Mouse (Mus musculus) neural tube, embryonic 11.5 days (tissue): ENCODE measurements around the gene Myoc. TPM values are rescaled to one million over a fixed set of nuclear protein-coding genes. Genes with fewer than 3 reads are reported as not detected.
"Not testable (repeated sequence)": the region's sequence is repeated elsewhere in the genome, so short reads cannot be mapped to it uniquely, and the experiment has no call there.

Source experiments
- ATAC-seq: fragments of 200-750 bp; cut with Nextera tagmentation; 2 replicates; pipeline ENCODE4 v1.8.0; 2017; ENCODE audit warnings: moderate number of reproducible peaks, mild to moderate bottlenecking, moderate TSS enrichment, moderate library complexity; ENCODE audit not compliant: insufficient read depth, low FRiP score, low TSS enrichment
- DNase-seq: peaks from one replicate; pipeline ENCODE4 v3.0.0-alpha.2; 2015; ENCODE audit warnings: low spot score
- H3K27ac ChIP-seq: fragments of 300-500 bp; sonication (generic); 2 replicates; pipeline ENCODE4 v1.5.1; 2014; ENCODE audit warnings: low read depth, mild to moderate bottlenecking, low read length
- H3K27me3 ChIP-seq: fragments of 300-500 bp; sonication (generic); 2 replicates; pipeline ENCODE4 v1.6.1; 2014; ENCODE audit warnings: mild to moderate bottlenecking, low read length, mixed read lengths; ENCODE audit not compliant: control insufficient read depth, insufficient read depth
- H3K36me3 ChIP-seq: fragments of 300-500 bp; sonication (generic); 2 replicates; pipeline ENCODE4 v1.6.1; 2014; ENCODE audit warnings: mild to moderate bottlenecking, low read length, moderate library complexity, mixed read lengths; ENCODE audit not compliant: control insufficient read depth, insufficient read depth
- H3K4me1 ChIP-seq: fragments of 300-500 bp; sonication (generic); 2 replicates; pipeline ENCODE4 v1.6.1; 2014; ENCODE audit warnings: low read length, mixed read lengths; ENCODE audit not compliant: control insufficient read depth, insufficient read depth
- H3K4me2 ChIP-seq: fragments of 300-500 bp; sonication (generic); 2 replicates; pipeline ENCODE4 v1.6.1; 2014; ENCODE audit warnings: low read depth, mild to moderate bottlenecking, moderate library complexity
- H3K4me3 ChIP-seq: fragments of 300-500 bp; sonication (generic); 2 replicates; pipeline ENCODE4 v1.5.1; 2014; ENCODE audit warnings: low read depth, low read length
- H3K9ac ChIP-seq: fragments of 300-500 bp; sonication (generic); 2 replicates; pipeline ENCODE4 v1.6.1; 2014; ENCODE audit warnings: mild to moderate bottlenecking, low read length
- H3K9me3 ChIP-seq: fragments of 300-500 bp; sonication (generic); 2 replicates; pipeline ENCODE4 v1.6.1; 2016; ENCODE audit warnings: low read length; ENCODE audit not compliant: control insufficient read depth
- WGBS: fragments of 180-500 bp; shearing (Covaris S2); extraction: QIAGEN DNeasy Blood & Tissue Kit; methylation state at CpG from one replicate; pipeline ENCODE4 v1.1.7; 2014; 5-methylcytosine and 5-hydroxymethylcytosine counted together
- polyA plus RNA-seq: library from polyadenylated mRNA; unstranded; fragments of >200 nt; fragmentation: Nextera tagmentation; extraction: Ambion mirVana; gene quantifications from 2 replicates; pipeline ENCODE4 v1.2.1, GENCODE M21; 2014

Gene Myoc
- polyA plus RNA-seq, 1 experiment from 2014 or later: not detected

DNA sequence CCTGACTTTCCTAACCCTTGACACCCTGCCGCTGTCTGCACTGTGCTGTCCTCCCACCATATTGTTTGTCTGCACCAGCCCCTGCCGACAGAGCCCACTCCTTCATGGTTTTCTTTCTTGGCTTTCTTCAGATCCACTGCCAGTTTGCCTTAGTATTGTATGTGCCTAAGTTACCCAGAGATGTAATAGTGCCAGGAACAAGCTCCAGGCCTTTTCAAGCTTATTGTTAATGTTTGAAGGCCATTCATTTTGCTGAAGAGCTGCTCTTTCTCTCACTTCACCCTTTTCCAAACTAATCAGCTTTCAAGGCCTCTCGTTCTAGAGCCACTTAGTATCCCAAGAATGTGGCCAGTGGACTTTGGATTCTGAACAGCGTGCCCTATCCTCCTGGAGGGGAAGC is 27.8 kb upstream of the Myoc start:
- Histone ChIP-seq H3K36me3 (no peaks in the 10 kb centered on the region), H3K27ac (no peak overlapping the region), H3K4me3 (no peak overlapping the region), H3K4me2 (no peak overlapping the region), H3K9ac (no peak overlapping the region; the same call in 1 of the 2 replicates), H3K9me3 (no peaks in the 10 kb centered on the region), H3K27me3 (no peaks in the 10 kb centered on the region), H3K4me1 (no peaks in the 10 kb centered on the region)
- ATAC-seq (no peak), DNase-seq (no peak)
- WGBS: 67% methylated on average over 4 of the region's 4 CpGs

DNA sequence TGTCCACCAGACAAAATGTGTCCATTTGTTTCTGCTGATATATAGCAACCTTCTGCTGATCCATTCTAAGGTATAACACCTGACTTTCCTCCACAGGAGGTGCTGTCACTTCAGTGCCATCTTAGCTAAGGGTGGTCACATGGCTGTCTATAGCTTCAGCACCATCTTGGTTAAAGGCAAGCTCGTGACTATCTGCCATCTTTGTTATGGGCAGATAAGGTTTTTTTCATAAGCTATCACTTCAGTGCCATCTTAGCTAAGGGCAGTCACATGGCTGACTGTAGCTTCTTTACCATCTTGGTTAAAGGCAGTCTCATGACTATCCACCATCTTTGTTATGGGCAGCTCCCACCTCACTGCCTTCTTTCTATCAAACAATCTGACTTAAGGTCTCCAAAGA is 23.4 kb upstream of the Myoc start:
- Histone ChIP-seq H3K27me3 (no peaks in the 10 kb centered on the region), H3K36me3 (no peaks in the 10 kb centered on the region), H3K9me3 (no peaks in the 10 kb centered on the region), H3K4me3 (no peak overlapping the region), H3K4me2 (no peak overlapping the region), H3K4me1 (no peaks in the 10 kb centered on the region), H3K9ac (no peak overlapping the region), H3K27ac (no peak overlapping the region)
- 81% methylated on average over 1 of the region's 1 CpGs for WGBS
- no peak; the same call in 1 of the 2 replicates for ATAC-seq
- DNase-seq: no peak

DNA sequence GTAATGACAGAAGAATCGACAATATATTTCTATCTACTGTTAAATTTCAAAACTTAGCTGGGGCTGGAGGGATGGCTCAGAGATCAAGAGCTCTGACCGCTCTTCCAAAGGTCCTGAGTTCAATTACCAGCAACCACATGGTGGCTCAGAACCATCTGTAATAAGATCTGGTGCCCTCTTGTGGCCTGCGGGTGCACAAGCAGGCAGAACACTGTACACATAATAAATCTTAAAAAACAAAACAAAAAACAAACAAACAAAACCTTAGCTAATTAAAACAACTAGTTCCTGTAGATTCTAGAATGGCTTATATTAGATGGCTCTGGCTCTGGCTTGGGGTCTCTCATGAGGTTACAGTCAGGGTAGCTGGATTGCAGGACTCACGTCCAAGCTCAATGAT is 18.5 kb upstream of the Myoc start:
- Histone ChIP-seq H3K27me3 (no peaks in the 10 kb centered on the region), H3K36me3 (no peaks in the 10 kb centered on the region), H3K4me2 (no peak overlapping the region), H3K9me3 (no peaks in the 10 kb centered on the region), H3K4me1 (peaks cover 2% of the 10 kb centered on the region; the same call in 1 of the 2 replicates), H3K27ac (no peak overlapping the region), H3K4me3 (no peak overlapping the region), H3K9ac (no peak overlapping the region)
- ATAC-seq (no peak), DNase-seq (no peak)
- WGBS: 75% methylated on average over 4 of the region's 4 CpGs

DNA sequence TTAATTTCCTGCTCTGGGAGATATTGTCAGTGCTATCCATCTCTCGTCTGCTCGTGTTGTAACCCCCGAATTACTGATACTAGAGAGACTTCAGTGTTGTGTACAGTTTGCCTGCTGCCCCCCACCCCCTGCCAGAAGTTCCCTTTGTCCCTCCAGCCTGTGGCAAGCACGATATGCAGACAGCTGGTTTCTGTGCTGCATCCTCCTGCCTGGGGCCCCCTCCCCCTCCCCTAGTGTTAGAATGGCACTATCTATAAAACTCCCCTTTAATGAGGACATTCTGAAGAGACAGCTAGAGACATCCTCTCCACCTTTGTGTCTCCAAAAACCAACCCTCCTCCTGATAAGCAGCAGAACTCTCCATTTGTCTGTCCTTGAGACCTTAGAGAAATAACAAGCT is 15.1 kb upstream of the Myoc start:
- ATAC-seq (no peak), DNase-seq (no peak)
- Histone ChIP-seq H3K9me3 (no peaks in the 10 kb centered on the region), H3K36me3 (no peaks in the 10 kb centered on the region), H3K4me2 (no peak overlapping the region), H3K4me1 (peaks cover 2% of the 10 kb centered on the region; the same call in 1 of the 2 replicates), H3K27me3 (no peaks in the 10 kb centered on the region), H3K27ac (0 out of 2 replicates have a peak overlapping the region, but pooled peaks have one; percentile 6), H3K9ac (no peak overlapping the region), H3K4me3 (no peak overlapping the region)
- WGBS: 27% methylated on average over 4 of the region's 4 CpGs

DNA sequence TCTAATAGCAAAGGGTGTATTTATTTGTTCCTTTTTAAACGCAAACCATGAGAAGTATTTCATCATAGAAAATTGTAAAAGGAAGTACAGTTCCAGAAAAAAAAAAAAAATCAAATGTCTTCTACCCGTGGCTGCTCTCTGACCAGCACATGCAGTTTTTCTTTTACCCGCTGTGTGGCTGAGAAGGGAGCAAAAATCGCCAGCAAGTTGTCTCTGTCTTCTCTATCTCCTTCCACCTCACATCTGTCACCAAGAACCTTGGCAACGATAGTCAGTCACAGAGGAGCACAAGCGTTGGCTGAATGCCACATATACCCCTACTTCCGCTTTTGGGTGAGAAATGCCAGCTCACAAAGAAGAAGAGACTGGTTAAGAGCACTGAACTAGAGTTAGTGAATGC is 13.7 kb upstream of the Myoc start:
- Histone ChIP-seq H3K9ac (no peak overlapping the region), H3K27ac (no peak overlapping the region), H3K27me3 (no peaks in the 10 kb centered on the region), H3K4me3 (no peak overlapping the region), H3K9me3 (no peaks in the 10 kb centered on the region), H3K36me3 (no peaks in the 10 kb centered on the region), H3K4me1 (peaks cover 2% of the 10 kb centered on the region; the same call in 1 of the 2 replicates), H3K4me2 (no peak overlapping the region)
- ATAC-seq: no peak
- 77% methylated on average over 7 of the region's 7 CpGs for WGBS
- no peak for DNase-seq

DNA sequence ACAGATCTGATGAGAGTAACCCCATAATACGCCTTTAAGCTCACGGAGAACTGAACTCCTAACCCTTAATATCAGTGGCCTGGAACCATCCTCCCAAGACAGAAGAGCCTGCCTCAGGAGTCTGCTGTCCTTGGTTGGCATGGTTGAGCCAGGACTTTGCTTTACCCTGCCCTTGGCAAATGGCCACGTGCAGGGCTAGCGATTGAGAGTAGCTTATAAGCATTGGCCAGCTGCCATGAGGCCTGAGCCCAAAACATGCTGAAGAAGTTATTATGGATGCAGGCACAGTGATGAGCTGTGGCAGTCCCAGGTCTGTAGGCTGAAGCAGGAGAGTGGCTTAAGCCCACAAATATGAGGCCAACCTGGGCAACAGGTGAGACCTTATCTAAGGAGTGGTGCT is 11.1 kb upstream of the Myoc start:
- H3K4me2 ChIP-seq, H3K9me3 ChIP-seq, H3K27ac ChIP-seq, H3K4me1 ChIP-seq, H3K4me3 ChIP-seq, H3K36me3 ChIP-seq, H3K9ac ChIP-seq, ATAC-seq, DNase-seq, H3K27me3 ChIP-seq: not testable (repeated sequence)
- 94% methylated on average over 4 of the region's 4 CpGs for WGBS

DNA sequence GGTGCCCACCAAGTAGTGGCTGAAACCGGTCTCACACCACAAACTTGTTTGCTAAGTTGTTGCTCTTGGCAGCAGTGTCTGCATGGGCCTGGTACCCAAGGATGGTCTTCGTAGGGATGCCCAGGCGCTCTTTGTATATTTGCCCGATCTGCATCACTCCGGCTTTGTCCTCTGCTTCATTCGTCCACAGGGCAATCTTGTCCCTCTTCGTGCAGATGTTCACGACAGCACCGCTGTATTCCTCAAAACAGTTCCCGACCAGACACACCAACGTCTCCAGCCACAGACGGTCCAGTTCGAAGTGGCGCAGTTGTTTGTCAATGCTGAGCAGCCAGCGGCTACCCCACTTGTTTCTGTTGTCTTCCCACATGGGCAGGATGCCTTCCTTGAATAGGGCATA is 10.6 kb upstream of the Myoc start:
- WGBS: 94% methylated on average over 15 of the region's 15 CpGs
- not testable (repeated sequence) for H3K27me3 ChIP-seq, H3K27ac ChIP-seq

DNA sequence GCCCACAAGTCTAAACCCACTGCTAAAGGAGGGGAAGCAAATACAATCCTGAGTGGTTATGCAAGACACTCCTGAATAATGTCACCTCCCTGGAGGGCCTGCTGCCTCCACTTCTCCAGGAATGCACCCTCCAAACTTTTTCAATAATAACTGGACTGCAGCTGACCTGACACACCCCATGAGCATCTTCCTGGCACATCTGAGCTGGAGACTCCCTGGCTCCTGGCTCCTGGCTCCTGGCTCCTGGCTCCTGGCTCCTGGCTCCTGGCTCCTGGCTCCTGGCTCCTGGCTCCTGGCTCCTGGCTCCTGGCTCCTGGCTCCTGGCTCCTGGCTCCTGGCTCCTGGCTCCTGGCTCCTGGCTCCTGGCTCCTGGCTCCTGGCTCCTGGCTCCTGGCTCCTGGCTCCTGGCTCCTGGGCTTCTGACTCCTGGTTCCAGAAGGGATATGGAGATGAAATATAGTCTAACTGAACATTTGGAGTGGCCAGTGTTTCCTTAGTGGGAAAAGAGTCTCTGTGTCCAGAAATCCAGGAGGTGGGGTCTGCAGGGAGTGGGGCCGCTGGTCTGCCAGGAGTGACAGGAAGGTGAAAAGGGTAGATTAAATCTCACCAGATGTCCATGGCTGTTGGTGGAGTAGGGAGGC is 3.5 kb upstream of the Myoc start:
- 64% methylated on average over 1 of the region's 1 CpGs for WGBS
- not testable (repeated sequence) for H3K27me3 ChIP-seq, H3K36me3 ChIP-seq, H3K4me2 ChIP-seq, H3K9ac ChIP-seq, H3K4me3 ChIP-seq, ATAC-seq, H3K4me1 ChIP-seq, H3K27ac ChIP-seq, H3K9me3 ChIP-seq, DNase-seq

More for the DNA sequence above, 10.6 kb upstream of the Myoc start:
- not testable (repeated sequence) for DNase-seq, ATAC-seq, H3K4me2 ChIP-seq, H3K9me3 ChIP-seq, H3K4me3 ChIP-seq, H3K36me3 ChIP-seq, H3K4me1 ChIP-seq, H3K9ac ChIP-seq

DNA sequence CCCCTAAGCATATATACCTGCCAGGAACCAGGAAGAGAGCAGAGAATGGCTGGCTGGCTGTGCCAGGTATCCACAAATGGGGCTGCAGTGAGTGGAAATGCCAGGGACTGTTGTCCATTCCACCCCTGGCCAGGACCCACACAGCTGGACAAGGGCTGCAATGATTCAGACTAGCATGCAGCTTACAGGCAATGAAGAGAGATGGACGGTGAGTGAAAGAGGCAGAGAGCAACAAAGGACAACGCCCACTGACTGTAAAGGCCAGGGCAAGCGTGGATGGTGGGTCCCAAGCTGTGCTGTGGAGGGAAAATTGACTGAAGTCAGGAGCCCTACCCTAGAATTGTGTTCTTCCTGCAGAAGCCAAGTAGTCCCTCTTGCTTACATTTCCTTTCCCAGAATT is 2.4 kb upstream of the Myoc start:
- no peak overlapping the region for H3K4me3 ChIP-seq
- 76% methylated on average over 3 of the region's 3 CpGs for WGBS
- H3K9me3 ChIP-seq: no peaks in the 10 kb centered on the region
- no peaks in the 10 kb centered on the region for H3K36me3 ChIP-seq
- no peak overlapping the region for H3K27ac ChIP-seq
- H3K4me2 ChIP-seq: no peak overlapping the region
- ATAC-seq (no peak), DNase-seq (no peak)
- H3K9ac ChIP-seq: no peak overlapping the region
- no peaks in the 10 kb centered on the region for H3K27me3 ChIP-seq
- H3K4me1 ChIP-seq: no peaks in the 10 kb centered on the region
